Comparison of ENCODE assay signal across 8 mouse cellular contexts in the genomic region with DNA sequence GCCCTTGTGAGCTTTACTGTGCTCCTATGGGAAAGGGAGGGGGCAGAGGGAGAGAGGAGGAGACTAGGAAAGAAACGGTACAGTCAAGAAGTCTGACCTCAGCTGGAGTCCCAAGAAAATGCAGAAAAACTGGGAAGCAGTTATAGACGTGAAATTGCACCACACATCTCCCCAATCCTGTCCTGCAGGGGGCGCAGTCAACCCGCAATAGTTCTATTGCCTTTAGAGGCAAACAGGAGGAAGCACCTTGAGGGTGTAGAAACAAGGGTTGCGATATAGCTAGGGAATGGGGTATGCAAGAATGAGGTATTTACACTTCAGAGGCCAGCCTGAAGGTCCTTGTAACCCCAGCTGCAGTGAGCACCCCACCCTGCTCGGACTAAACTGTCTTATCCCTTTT.
DNase-seq lines count a peak whose midpoint lies in the region; ATAC-seq and TF ChIP-seq lines count a peak whose summit lies in the region.

No protein-coding gene starts in this region.

- no peak overlapping the region for H3K27ac ChIP-seq in bone marrow macrophage, adult 2 months (ENCODE audit: insufficient read depth, low read depth, low read length)
- no peak overlapping the region for H3K27ac ChIP-seq in forebrain, embryonic 16.5 days (ENCODE audit: low read length)
- no peak overlapping the region for H3K27ac ChIP-seq in liver, adult 2 months (replicated peaks; ENCODE audit: insufficient read depth, low read depth, low read length)

- no peak for TF ChIP-seq POLR2A in bone marrow macrophage, adult 2 months (IDR thresholded peaks at IDR 0.05; ENCODE audit: borderline replicate concordance, low read depth, low read length)
- no peak for TF ChIP-seq POLR2A in liver, adult 2 months (IDR thresholded peaks at IDR 0.05; ENCODE audit: extremely low read depth, insufficient read depth, low read length)

- H3K36me3 ChIP-seq in forebrain, embryonic 16.5 days (ENCODE audit: control insufficient read depth, insufficient read depth), result no peaks in the 10 kb centered on the region
- H3K36me3 ChIP-seq in liver, adult 2 months (ENCODE audit: control insufficient read depth, insufficient read depth, low read length), result no peaks in the 10 kb centered on the region

- 15% methylated on average over 6 of the region's 6 CpGs for WGBS in forebrain, embryonic 16.5 days
- WGBS in liver, adult 2 months, result 20% methylated on average over 6 of the region's 6 CpGs

- no peaks in the 10 kb centered on the region for H3K4me1 ChIP-seq in bone marrow macrophage, adult 2 months (ENCODE audit: control insufficient read depth, insufficient read depth, low read length)
- no peaks in the 10 kb centered on the region for H3K4me1 ChIP-seq in forebrain, embryonic 16.5 days (replicated peaks; ENCODE audit: control insufficient read depth, insufficient read depth, low read length)
- no peaks in the 10 kb centered on the region for H3K4me1 ChIP-seq in liver, adult 2 months (ENCODE audit: control insufficient read depth, insufficient read depth, low read length)

- no peaks in the 10 kb centered on the region for H3K27me3 ChIP-seq in forebrain, embryonic 16.5 days (replicated peaks; ENCODE audit: control insufficient read depth, insufficient read depth, low read length)
- H3K27me3 ChIP-seq in liver, adult 2 months (ENCODE audit: control insufficient read depth, insufficient read depth, low read length), result no peaks in the 10 kb centered on the region

- no peak overlapping the region for H3K4me2 ChIP-seq in forebrain, embryonic 16.5 days (ENCODE audit: low read length)

- no peaks in the 10 kb centered on the region for H3K79me2 ChIP-seq in liver, adult 2 months (ENCODE audit: control insufficient read depth, insufficient read depth, low read length)

- peak; percentile 66 for TF ChIP-seq CTCF in bone marrow macrophage, adult 2 months (IDR thresholded peaks at IDR 0.05; ENCODE audit: low read depth, low read length)
- TF ChIP-seq CTCF in liver, adult 2 months (IDR thresholded peaks at IDR 0.05; ENCODE audit: low read depth, low read length), result peak; percentile 76

- no peak overlapping the region for H3K9ac ChIP-seq in forebrain, embryonic 16.5 days (replicated peaks; ENCODE audit: low read depth, low read length)
- no peak overlapping the region for H3K9ac ChIP-seq in liver, adult 2 months (ENCODE audit: low read depth, low read length)

- ATAC-seq in forebrain, embryonic 16.5 days, result peak; percentile 43

- no peaks in the 10 kb centered on the region for H3K9me3 ChIP-seq in forebrain, embryonic 16.5 days (ENCODE audit: control insufficient read depth, low read length)

- H3K4me3 ChIP-seq in bone marrow macrophage, adult 2 months (ENCODE audit: insufficient read depth, low read length), result no peak overlapping the region
- no peak overlapping the region for H3K4me3 ChIP-seq in forebrain, embryonic 16.5 days (replicated peaks; ENCODE audit: low read length)
- H3K4me3 ChIP-seq in liver, adult 2 months (ENCODE audit: insufficient read depth, low read depth, low read length), result no peak overlapping the region

- peak; percentile 15 to 45 for DNase-seq in urinary bladder, adult 18-20 months (ENCODE audit: low spot score in 2 of 2)
- no peak for DNase-seq in urinary bladder, postnatal 10 days (ENCODE audit: low spot score)
- peak; percentile 68 for DNase-seq in kidney, adult 9 months
- peak; percentile 61 for DNase-seq in liver, adult 2 months (ENCODE audit: extremely low read depth, low read depth, low spot score)
- DNase-seq in right cerebral cortex, postnatal 25 days, result peak; percentile 66
- peak; percentile 26 for DNase-seq in yolk sac, embryonic 10.5 days (ENCODE audit: low spot score)
